In genomic region chr4:25451865-25452264, GRCm38 (mm10) we compare ENCODE assay signal across 26 mouse cellular contexts.
"Had no signal": no experiment of that assay in that cellular context is flagged by ENCODE, and none has a peak within 500 bp of the region (broad histone marks: within the 10 kb centered on the region; RNA-seq: fewer than 3 reads in every experiment).

No protein-coding gene starts in this region.

- H3K27ac ChIP-seq: gastrocnemius, adult 2 months; heart, embryonic 10.5 days; hindbrain, embryonic 10.5 days; hindbrain, embryonic 14.5 days; intestine, embryonic 15.5 days; layer of hippocampus, adult 2 months; left cerebral cortex, adult 2 months; limb, embryonic 10.5 days; limb, embryonic 12.5 days; liver, embryonic 13.5 days; liver, embryonic 15.5 days had no signal

- ATAC-seq: hindbrain, embryonic 16.5 days; inflammation-experienced regulatory T-cells, adult 6 months; intestine, embryonic 15.5 days; intestine, postnatal 0 days; liver, postnatal 0 days had no signal

- H3K9me3 ChIP-seq: heart, embryonic 10.5 days; heart, embryonic 12.5 days; hindbrain, embryonic 10.5 days; intestine, embryonic 15.5 days; limb, embryonic 10.5 days; limb, embryonic 12.5 days; liver, embryonic 13.5 days; liver, embryonic 15.5 days had no signal

- H3K27me3 ChIP-seq: heart, embryonic 12.5 days; intestine, embryonic 15.5 days; limb, embryonic 12.5 days; liver, embryonic 13.5 days; liver, embryonic 15.5 days had no signal

- H3K9ac ChIP-seq: heart, embryonic 12.5 days; hindbrain, embryonic 14.5 days; intestine, embryonic 15.5 days; limb, embryonic 12.5 days; liver, embryonic 13.5 days; liver, embryonic 15.5 days; liver, postnatal 0 days had no signal

- H3K36me3 ChIP-seq: heart, embryonic 10.5 days; heart, embryonic 12.5 days; hindbrain, embryonic 10.5 days; intestine, embryonic 15.5 days; limb, embryonic 10.5 days; limb, embryonic 12.5 days; liver, embryonic 13.5 days; liver, embryonic 15.5 days had no signal

- H3K4me3 ChIP-seq: gastrocnemius, adult 2 months; heart, embryonic 10.5 days; heart, embryonic 12.5 days; hindbrain, embryonic 10.5 days; intestine, embryonic 15.5 days; layer of hippocampus, adult 2 months; left cerebral cortex, adult 2 months; limb, embryonic 10.5 days; limb, embryonic 12.5 days; liver, embryonic 13.5 days; liver, embryonic 15.5 days had no signal

- DNase-seq: gastrocnemius, adult 2 months; gastrocnemius, postnatal 10 days; gastrocnemius, postnatal 25 days; heart, adult 18-20 months; heart, postnatal 10 days; heart, postnatal 4 days; kidney, adult 2 months; kidney, adult 9 months; kidney, postnatal 25 days; liver; liver, embryonic 13.5 days; liver, postnatal 0 days had no signal

- H3K4me2 ChIP-seq: heart, embryonic 12.5 days; hindbrain, embryonic 14.5 days; intestine, embryonic 15.5 days; limb, embryonic 12.5 days; liver, embryonic 11.5 days; liver, embryonic 13.5 days; liver, embryonic 15.5 days had no signal

- H3K4me1 ChIP-seq: heart, embryonic 10.5 days; heart, embryonic 12.5 days; hindbrain, embryonic 10.5 days; intestine, embryonic 15.5 days; limb, embryonic 10.5 days; limb, embryonic 12.5 days; liver, embryonic 13.5 days; liver, embryonic 15.5 days had no signal
